Mouse (Mus musculus) gastrocnemius, adult 8-10 months (tissue): ENCODE results near the gene Gm10840. TPM values are rescaled to one million over a fixed set of nuclear protein-coding genes. Genes with fewer than 3 reads are reported as not detected.

ENCODE experiments used
- DNase-seq, 2 experiments: peaks; one replicate each; pipeline ENCODE4 v3.0.0; 2022; ENCODE audit warnings: low spot score in 2 of 2
- total RNA-seq, 4 experiments: library from RNA; stranded (reverse); gene quantifications; 2 replicates each; pipeline ENCODE4 v1.2.4; 2022

Gene Gm10840
- total RNA-seq, 4 experiments from 2014 or later: not detected

DNA sequence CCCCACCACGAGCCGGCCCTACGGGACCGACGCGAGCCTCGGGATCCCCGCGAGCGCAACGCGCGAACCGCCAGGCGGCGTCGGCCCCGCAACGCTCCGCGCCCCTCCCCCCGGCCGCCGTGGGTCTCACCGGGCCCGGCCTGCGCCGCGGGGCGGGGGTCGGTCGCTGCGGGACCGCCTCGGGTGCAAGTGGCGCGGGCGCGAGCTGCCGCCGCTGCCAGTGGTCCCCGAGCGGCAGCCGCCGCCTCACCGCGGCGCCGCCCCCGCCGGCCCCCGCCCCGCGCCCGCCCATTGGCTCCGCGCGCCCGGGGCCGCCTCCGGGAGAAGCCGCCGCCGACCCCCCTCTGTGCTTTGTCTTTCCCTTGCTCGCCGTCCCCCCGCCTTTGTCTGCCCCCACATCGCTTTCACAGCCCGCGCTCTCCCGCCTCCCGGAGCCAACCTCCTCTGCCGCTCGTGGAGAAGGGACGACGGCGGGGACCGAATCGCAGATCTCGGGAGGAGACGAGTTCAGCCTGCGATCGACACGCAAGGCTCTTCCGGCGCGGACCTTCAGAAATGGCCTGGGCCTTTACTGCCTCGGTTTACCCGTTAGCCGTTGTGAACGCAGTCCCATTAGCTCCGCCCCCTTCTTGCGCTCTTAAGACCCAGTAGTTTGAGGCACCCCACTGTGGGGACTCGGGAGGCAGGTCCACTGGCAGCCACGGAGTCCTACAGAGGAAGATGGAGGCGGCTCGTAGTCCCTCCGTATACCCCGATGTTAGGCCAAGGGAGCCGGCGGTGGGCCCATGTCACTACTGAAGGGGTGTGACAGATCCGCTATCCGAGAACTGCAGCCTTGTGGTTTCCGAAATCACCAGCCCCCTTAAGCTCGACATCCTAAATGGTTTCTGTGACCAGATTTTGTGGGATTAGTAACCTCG is 469 bp upstream of the Gm10840 start:
- peak in 1 of 2 experiments; percentile 41 for DNase-seq

DNA sequence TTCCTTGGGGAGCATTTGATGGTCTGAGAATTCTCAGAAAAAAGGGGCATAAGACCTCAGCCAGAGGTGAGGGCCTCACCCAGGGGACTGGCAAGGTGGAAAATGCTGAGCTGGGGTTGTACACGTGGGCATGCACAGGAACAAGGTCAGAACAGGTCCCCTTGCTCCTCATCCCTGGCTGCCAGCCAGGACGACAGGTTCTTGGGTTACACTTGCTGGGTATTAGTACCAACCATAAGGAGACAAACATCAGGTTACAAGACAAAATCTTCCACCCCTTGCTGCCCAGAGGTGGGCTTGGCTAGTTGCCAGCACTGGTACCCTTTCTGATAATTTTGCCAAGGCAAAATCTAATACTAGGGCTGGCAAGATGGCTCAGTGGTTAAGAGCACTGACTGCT is 1.6 kb downstream of the Gm10840 start:
- no peak for DNase-seq

DNA sequence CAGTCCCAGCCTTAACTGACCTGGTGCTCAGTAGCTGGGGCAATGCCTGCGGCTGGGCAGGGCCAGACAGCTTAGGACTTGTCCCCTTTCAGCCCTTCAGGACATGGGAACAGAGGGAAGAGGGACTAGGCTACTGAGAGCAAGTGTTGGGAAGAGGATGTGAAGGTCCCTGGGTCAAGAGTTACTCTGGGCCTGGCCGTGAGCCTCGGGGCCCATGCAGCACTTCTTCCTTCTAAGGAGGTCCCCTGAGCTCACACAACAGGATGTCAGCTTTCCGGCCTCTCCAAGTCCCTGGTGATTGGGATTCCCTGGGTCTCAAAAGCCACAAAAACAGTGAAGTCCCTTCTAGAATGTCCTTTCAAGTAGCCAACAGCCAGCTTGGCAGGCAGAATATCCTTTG is 2.9 kb downstream of the Gm10840 start:
- no peak for DNase-seq

DNA sequence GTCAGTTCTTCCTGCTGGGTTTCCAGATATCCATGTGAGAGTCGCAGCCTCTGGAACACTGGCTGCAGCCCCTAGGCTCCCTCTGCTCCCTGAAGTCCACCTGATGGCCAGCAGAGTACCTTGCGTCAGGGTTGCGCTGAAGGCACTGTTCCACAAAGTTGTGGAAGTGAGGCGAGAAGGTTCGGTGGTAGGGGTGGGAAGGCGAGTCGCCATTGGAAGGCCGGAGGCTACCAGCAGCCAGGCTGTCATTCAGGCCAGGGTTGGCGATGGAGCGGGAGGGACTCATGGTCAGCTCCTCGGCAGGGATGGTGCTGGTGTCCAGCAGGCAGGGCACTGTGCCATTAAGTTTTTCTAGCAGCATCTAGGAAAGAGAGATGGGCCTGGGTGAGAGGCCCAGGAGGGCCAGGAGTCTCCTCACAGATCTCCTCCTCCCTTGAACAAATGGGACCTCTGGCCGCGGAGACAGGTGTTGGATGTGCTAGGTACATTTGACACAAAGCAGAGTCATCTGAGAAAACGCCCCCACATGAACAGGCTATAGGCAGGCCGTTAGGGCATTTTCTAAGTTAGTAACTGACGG is 4.0 kb downstream of the Gm10840 start:
- DNase-seq: no peak

DNA sequence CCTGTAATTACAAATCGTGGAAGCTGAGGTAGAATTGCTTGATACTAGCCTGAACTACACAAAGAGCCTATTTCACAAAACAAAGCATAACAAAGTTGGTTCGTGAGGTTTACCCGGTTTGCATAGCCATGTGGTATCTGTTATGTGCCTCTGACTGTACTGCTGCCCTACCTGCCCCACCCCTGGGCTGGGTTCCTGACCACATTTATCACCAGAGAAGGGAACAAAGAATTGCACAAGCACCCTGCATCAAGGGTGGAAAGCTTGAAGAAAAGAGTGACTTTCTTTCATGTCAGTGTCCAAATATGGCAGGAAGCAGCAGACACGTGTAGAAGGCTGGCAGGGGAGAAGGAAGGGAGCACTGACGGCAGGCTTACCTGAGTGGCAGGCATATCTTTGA is 6.8 kb downstream of the Gm10840 start:
- no peak for DNase-seq

DNA sequence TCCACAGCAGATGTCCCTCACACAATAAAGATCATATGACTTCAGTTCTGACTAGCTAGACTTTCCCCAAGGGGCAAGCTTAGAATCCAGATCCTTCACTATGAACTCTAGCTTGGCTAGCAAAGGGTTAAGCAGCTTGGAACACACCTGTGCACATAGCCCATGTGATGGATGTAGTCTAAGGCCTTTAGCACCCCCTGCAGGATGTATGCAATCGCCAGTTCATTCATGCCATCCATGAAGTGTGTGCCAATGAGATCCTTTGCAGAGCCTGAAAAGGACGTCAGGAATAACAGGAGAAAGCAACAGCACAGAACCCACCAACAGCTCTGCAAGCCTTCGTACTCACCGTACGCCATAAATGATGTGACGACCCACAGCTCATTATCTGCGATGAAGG is 10.2 kb downstream of the Gm10840 start:
- DNase-seq: no peak

DNA sequence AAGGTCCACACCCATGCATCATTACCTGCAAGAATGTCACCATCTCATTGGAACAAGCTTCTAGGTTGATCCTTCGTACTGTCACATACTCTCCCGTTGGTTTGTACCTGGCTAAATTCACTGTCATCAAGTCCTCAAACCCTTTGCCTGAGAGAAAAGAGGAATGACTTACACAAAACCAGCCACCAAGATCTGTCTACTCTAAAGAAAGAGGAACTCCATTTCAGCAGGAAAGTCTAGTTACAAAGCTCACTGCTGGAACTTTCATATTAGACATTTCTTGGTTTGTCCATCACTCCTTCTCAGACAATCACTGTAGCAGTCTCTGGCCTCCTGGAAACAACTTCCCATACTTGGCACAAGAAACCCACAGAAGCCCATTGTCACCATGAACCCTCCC is 12.6 kb downstream of the Gm10840 start:
- no peak for DNase-seq

DNA sequence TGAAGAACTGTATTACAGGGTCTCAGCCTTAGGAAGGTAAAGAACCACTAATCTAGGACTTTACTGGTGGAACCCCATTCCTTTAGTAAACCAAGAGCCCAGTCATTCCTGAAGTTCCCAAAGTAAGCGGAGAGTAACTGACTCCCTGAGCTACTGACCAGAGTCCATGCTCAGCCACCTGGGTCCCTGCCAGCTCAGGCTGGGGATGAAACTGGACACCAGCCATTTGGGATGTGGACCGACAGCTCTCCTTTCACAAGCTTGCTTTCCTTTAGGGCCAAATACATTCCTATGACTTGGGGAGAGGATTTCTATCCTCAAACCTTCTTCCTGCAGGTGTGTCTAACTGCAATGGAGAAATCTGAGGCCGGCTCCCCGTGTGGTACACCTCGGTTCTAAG is 13.7 kb downstream of the Gm10840 start:
- peak; percentile 52 to 75 for DNase-seq

DNA sequence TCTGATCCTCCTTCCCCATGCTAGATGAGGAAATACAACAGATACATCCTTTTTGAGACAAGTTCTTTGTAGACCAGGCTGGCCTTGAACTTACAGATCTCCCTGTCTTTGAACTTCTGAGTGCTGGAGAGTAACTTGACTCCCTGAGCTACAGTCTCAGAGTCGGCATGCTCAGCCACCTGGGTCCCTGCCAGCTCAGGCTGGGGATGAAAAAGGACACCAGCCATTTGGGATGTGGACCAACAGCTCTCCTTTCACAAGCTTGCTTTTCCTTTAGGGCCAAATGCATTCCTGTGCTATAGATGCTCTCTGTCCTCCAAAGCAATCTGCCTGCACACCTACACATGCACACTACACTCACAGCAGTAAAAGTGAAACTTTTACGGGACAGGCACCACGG is 14.4 kb downstream of the Gm10840 start:
- DNase-seq: peak; percentile 64 to 77

DNA sequence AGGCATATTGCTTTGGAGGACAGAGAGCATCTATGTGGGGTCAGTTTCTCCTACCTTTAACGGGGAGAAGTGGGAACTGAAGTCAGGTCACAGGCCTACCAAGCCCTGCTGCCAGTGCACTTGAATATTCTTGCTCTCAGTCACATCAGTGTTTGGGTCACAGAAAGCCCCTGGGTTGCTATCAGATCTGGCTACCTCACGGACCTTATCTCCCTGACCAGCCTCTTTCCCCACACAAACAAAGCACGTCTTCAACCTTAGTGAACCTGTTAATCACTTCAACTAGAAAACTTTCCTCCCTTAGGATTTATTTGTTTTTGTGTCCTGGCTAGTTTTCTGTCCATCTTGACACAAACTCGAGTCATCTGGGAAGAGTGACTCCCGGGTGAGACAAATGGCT is 15.7 kb downstream of the Gm10840 start:
- DNase-seq: no peak

DNA sequence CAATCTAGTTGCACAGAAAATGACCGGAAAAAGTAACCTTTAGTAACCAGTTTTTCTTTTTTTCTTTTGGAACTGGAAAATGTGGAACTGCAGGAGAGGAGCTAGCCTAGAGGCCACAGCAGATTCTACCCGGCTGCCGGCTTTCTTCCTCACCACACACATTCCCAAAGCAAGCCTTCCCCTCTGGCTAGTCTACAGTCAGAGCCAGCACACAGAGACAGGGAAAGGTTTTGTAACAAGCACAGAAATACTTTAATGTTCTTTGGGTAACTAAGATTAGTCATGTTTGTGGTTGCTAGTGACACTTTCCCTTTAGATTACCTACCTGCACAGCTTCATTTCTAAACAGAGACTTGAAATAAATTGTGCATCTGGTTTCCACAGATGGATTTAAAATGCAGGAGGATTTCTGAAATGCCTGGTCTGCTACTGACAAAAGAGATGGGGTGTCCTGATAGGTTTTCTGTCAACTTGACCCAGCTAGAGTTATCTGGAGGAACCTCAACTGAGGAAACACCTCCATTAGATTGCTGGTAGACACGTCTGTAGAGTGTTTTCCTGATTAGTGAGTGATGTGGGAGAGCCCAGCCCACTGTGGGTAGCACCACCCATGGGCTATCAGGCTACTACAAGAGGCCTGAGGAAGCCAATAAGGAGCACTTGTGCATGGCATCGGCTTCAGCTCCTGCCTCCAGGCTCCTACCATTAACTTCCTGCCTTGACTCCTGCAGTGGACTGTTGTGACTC is 17.6 kb downstream of the Gm10840 start:
- DNase-seq: no peak

DNA sequence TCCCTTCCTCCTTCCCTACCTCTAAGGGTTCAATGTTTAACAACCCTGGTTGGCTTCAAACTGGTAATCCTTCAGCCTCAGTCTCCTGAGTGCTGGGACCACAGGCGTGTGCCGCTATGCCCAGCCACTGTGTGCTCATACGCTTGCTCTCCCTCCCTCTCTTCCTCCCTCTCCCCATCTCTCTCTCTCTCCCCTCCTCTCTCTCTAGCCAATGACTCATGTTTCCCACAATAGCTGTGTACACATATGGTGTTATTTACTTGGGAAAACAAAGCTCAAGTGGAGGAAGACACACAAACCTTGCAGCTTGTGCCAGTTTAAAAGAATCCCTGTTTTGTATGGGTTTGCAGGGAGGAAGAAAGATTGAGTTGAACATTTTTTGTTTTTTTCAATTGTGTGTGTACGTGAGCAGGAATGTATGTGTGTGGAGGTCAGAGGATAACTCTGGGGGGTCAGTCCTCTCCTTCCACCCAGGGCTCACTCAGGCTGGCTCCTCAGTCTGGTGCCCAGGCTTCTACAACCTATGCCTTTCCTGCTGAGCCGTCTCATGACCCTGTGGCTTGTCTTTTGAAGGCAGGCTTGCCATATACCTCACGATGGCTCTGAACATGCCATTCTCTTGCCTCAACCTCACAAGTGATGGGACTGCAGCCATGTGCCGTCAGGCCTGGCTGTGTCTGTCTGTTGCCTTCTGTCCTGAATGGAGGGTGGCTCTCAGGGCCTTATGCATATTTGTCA is 19.2 kb downstream of the Gm10840 start:
- DNase-seq: no peak

DNA sequence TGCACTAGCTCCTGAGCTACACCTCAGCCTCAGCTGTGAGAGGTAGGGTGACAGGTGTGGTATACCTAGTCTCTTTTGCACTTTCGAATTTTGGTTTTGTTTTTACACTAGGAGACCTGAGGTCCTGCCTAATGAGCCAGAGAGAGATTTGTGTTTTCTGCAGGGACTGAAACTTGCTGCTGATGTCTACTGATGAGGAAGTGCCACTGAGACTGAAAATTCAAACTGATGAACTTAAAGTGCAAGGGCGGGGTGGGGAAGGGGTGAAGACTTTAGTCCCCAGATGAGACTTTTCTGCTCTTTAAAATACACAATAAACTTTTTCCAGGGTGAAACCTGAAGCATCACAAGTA is 19.8 kb downstream of the Gm10840 start:
- DNase-seq: no peak

DNA sequence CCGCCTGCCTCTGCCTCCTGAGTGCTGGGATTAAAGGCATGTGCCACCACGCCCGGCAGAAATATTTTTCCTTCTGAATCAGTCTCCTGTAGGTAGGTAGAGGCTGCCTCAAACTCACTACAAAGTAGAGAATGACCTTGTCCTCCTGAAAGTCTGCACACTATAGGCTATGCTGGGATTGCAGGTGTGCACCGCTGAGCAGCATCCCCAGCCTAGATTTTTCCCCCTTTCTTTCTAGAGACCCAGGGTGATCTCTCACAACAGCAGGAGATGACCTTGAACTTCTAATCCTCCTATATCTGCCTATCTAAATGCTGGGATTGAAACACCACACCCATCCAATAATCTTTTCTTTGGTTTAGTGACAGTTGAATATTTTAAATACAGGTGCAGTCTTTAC is 26.7 kb downstream of the Gm10840 start:
- DNase-seq: no peak

DNA sequence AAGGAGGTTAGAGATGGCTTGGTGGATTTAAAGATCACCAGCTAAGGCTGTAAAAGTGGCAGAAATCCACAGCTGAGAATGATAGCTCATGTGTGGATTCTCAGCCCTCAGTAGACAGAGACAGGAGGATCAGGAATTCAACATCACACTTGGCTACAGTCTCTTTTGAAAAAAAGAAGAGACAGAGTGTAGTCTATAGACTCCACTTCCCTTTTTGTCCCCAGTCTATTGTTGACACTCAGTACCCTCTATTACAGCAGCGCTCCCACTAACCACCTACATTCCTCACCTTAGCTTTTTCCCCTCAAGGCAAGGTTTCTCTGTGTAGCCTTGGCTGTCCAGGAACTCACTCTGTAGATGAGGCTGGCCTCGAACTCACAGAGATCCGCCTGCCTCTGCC is 31.1 kb downstream of the Gm10840 start:
- no peak for DNase-seq

DNA sequence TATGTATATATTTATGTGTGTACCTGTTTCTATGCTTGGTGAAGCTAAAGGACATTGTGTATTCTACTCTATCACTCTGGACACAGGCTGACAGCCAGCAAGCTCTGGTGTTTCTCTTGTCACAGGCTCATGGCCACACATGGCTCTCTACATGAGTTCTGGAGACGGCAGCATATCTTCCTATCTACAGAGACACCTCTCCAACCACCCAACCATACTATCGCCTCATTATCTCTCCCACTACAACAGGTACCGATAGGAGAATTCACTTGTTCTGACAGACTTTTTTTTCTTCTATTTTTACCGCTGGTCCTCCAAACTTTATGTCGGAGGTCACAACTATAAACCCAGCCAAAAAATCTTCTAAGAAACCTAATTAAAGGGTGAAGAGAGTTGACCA is 31.6 kb downstream of the Gm10840 start:
- no peak for DNase-seq

DNA sequence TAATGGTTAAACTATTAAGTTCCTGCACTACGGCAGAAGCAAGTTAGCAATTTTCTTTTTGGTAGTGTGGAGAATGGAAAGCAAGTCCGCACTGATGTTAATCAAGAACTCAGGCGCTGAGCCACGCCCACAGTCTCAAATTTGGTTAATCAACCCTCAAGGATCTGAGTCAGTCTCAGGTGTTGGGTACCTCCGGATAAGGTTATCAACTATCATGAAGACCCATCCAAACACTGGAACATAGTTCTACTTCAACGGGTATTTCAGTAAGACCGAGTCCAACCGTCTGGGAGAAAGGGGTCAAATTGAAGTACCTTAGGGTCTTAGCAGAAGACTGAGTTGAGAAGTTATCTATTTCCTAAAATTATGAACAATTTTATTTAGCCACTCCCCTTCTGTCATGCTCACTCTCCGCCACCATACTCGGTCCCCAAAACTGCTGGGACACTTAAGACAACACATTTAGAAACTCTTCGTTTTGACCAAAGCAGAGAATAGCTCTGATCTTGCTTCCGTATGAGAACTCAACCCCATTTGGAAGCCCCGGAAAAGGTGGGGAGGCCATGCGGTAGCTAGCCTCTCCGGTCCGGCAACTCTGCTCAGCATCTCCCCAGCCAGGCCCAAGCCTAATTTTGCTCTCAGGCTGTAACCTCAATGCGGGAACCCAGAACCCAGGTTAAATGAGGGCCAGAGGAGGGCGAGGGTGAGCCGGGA is 32.2 kb downstream of the Gm10840 start:
- no peak for DNase-seq

DNA sequence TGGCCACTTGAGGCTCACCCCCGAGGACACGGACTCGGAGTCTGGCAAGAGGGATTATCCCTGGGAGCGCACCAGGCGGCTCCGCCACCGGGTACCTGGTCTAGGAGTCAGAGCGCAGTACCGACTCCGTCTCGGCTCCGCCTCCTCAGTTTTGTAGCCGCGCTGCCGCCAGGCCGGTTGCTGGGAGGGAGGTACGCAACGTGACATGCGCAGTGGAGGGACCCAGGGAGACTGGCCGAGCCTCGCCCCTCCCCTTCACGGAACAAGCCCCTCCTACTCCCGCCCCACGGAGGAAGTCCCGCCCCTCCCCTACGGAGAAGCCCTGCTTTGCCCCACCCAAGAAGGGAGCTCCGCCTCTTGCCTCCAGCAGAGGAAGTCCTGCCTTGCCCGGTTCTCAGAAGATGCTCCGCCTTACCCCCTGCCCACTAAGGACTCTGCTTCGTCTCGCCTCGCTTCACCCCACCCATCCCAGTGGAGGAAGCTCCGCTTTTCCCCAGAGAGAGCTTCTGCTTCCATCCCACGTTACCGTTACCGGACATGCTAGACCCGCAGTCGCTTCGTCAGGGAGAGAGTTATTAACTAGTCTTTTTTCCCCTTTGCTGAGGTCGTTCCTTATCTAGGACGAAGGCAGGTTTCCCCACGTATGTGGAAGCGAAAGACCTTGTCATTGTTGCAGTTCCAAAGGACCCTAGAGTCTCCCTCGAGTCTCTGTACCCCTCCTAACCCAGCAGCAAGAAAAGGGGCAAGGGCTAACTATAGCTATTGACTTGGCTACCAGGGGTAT is 32.9 kb downstream of the Gm10840 start:
- peak; percentile 90 to 94 for DNase-seq

DNA sequence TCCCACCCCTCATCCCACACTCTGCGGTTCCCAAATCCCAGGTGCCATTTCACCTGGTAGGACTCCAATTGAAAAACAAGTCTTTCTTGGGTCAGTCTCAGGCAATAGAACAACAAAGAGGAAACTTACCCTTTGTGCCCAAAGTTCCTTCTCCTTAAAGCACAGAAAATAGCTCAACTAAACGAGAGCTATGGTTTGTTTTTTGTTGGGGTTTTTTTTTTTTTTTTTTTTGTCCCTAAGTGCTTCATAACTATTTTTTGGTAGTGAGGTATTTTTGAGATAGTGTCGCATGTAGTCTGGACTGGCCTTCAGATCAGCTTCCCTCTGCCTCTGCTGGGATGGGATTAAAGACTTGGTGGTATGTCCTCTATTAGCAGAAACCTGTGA is 33.5 kb downstream of the Gm10840 start:
- no peak for DNase-seq

DNA sequence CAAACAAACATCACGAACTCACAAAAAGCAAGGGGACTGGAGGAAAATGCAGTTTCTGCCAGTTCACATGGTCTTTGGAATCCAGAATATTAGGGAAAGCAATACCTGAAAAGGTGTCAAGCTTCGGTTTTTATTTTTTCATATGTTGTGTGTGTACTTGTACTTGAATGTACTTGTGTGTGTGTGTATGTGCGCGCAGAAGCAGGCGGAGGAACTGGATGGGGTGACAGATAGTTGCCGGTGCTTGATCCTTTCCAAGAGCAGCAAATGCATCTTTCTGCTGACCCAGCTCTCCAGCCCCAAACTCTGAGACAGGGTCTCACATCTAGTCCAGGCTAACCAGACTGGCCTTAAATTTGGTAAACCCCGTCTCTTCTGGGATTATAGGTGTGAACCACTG is 34.2 kb downstream of the Gm10840 start:
- DNase-seq: no peak
